Mouse (Mus musculus) olfactory bulb, adult 2 months (tissue): Measurements from ENCODE around the gene Kcnab1.

ENCODE experiments used
- CTCF ChIP-seq: fragments of 200-500 bp; IDR thresholded peaks from 2 replicates; pipeline ENCODE4 v1.5.1; 2012; ENCODE audit warnings: low read depth, mild to moderate bottlenecking, low read length, moderate library complexity; ENCODE audit not compliant: insufficient read depth
- POLR2A ChIP-seq: fragments of 200-500 bp; IDR thresholded peaks from 2 replicates; pipeline ENCODE4 v1.6.1; 2012; ENCODE audit warnings: mild to moderate bottlenecking, low read depth, low read length, moderate library complexity; ENCODE audit not compliant: insufficient read depth

- TF ChIP-seq CTCF, result no peak
- TF ChIP-seq POLR2A, result no peak
Measured at GRCm38 (mm10) chr3:65315837-65316236, 206.7 kb downstream of the Kcnab1 start.
